Mouse (Mus musculus) forebrain, embryonic 16.5 days (tissue): ENCODE data around the gene Faap20. TPM values are rescaled to one million over a fixed set of nuclear protein-coding genes. Genes with fewer than 3 reads are reported as not detected.

Experiments
- ATAC-seq: fragments of 200-750 bp; cut with Nextera tagmentation; 2 replicates; pipeline ENCODE4 v1.8.0; 2017; ENCODE audit warnings: mild to moderate bottlenecking, moderate library complexity
- H3K27ac ChIP-seq: fragments of 300-500 bp; sonication (generic); 2 replicates; pipeline ENCODE4 v1.5.1; 2014; ENCODE audit warnings: low read length, control low read depth
- H3K27me3 ChIP-seq: fragments of 300-500 bp; sonication (generic); replicated peaks from 2 replicates; pipeline ENCODE4 v1.6.1; 2014; ENCODE audit warnings: low read length; ENCODE audit not compliant: control insufficient read depth, insufficient read depth
- H3K36me3 ChIP-seq: fragments of 300-500 bp; sonication (generic); 2 replicates; pipeline ENCODE4 v1.6.1; 2014; ENCODE audit not compliant: control insufficient read depth, insufficient read depth
- H3K4me1 ChIP-seq: fragments of 300-500 bp; sonication (generic); replicated peaks from 2 replicates; pipeline ENCODE4 v1.6.1; 2014; ENCODE audit warnings: low read length; ENCODE audit not compliant: control insufficient read depth, insufficient read depth
- H3K4me2 ChIP-seq: fragments of 300-500 bp; sonication (generic); 2 replicates; pipeline ENCODE4 v1.6.1; 2014; ENCODE audit warnings: mild to moderate bottlenecking, low read length, control low read depth
- H3K4me3 ChIP-seq: fragments of 300-500 bp; sonication (generic); replicated peaks from 2 replicates; pipeline ENCODE4 v1.5.1; 2014; ENCODE audit warnings: mild to moderate bottlenecking, low read length, control low read depth
- H3K9ac ChIP-seq: fragments of 300-500 bp; sonication (generic); replicated peaks from 2 replicates; pipeline ENCODE4 v1.6.1; 2014; ENCODE audit warnings: low read depth, low read length, control low read depth
- H3K9me3 ChIP-seq: fragments of 300-500 bp; sonication (generic); 2 replicates; pipeline ENCODE4 v1.6.1; 2016; ENCODE audit warnings: low read length; ENCODE audit not compliant: control insufficient read depth
- WGBS: fragments of 180-500 bp; shearing (Covaris S2); extraction: QIAGEN DNeasy Blood & Tissue Kit; methylation state at CpG from one replicate; pipeline ENCODE4 v1.1.7; 2014; 5-methylcytosine and 5-hydroxymethylcytosine counted together
- polyA plus RNA-seq: library from polyadenylated mRNA; unstranded; fragments of >200 nt; fragmentation: Nextera tagmentation; extraction: Ambion mirVana; gene quantifications from 2 replicates; pipeline ENCODE4 v1.2.1, GENCODE M21; 2015

The Faap20 gene
- polyA plus RNA-seq, 1 experiment from 2014 or later, result 79.4 TPM

- peak overlapping the region; percentile 48 for H3K9ac ChIP-seq
- 63% methylated on average over 12 of the region's 12 CpGs for WGBS
- no peak overlapping the region for H3K27ac ChIP-seq
- no peaks in the 10 kb centered on the region for H3K36me3 ChIP-seq
- no peak for ATAC-seq
- H3K4me2 ChIP-seq, result peak overlapping the region; percentile 97
- no peaks in the 10 kb centered on the region for H3K27me3 ChIP-seq
- peak overlapping the region; percentile 81 for H3K4me3 ChIP-seq
- H3K4me1 ChIP-seq, result peaks cover 69% of the 10 kb centered on the region
- no peaks in the 10 kb centered on the region for H3K9me3 ChIP-seq
Observed at GRCm38 (mm10) chr4:155219271-155220212, 30.1 kb upstream of the Faap20 start.

- peaks cover 59% of the 10 kb centered on the region for H3K4me1 ChIP-seq
- no peak for ATAC-seq
- H3K36me3 ChIP-seq, result no peaks in the 10 kb centered on the region
Observed at GRCm38 (mm10) chr4:155220213-155221100, 29.1 kb upstream of the Faap20 start.

GRCm38 (mm10) chr4:155221106-155221505, 28.5 kb upstream of the Faap20 start:
- peak overlapping the region; percentile 81 for H3K4me3 ChIP-seq
- ATAC-seq, result no peak
- H3K4me1 ChIP-seq, result peaks cover 53% of the 10 kb centered on the region
- H3K27me3 ChIP-seq, result no peaks in the 10 kb centered on the region; the same call in 1 of the 2 replicates
- H3K36me3 ChIP-seq, result no peaks in the 10 kb centered on the region
- WGBS, result 2% methylated on average over 7 of the region's 7 CpGs
- peak overlapping the region; percentile 97 for H3K4me2 ChIP-seq
- peak overlapping the region; percentile 91 for H3K9ac ChIP-seq
- no peaks in the 10 kb centered on the region for H3K9me3 ChIP-seq
- H3K27ac ChIP-seq, result peak overlapping the region; percentile 88

More at GRCm38 (mm10) chr4:155220213-155221100, 29.1 kb upstream of the Faap20 start:
- H3K4me2 ChIP-seq, result peak overlapping the region; percentile 97
- peak overlapping the region; percentile 81 for H3K4me3 ChIP-seq
- 2% methylated on average over 14 of the region's 14 CpGs for WGBS
- H3K27me3 ChIP-seq, result no peaks in the 10 kb centered on the region
- peak overlapping the region; percentile 11 for H3K27ac ChIP-seq
- H3K9ac ChIP-seq, result peak overlapping the region; percentile 91
- no peaks in the 10 kb centered on the region for H3K9me3 ChIP-seq

DNA sequence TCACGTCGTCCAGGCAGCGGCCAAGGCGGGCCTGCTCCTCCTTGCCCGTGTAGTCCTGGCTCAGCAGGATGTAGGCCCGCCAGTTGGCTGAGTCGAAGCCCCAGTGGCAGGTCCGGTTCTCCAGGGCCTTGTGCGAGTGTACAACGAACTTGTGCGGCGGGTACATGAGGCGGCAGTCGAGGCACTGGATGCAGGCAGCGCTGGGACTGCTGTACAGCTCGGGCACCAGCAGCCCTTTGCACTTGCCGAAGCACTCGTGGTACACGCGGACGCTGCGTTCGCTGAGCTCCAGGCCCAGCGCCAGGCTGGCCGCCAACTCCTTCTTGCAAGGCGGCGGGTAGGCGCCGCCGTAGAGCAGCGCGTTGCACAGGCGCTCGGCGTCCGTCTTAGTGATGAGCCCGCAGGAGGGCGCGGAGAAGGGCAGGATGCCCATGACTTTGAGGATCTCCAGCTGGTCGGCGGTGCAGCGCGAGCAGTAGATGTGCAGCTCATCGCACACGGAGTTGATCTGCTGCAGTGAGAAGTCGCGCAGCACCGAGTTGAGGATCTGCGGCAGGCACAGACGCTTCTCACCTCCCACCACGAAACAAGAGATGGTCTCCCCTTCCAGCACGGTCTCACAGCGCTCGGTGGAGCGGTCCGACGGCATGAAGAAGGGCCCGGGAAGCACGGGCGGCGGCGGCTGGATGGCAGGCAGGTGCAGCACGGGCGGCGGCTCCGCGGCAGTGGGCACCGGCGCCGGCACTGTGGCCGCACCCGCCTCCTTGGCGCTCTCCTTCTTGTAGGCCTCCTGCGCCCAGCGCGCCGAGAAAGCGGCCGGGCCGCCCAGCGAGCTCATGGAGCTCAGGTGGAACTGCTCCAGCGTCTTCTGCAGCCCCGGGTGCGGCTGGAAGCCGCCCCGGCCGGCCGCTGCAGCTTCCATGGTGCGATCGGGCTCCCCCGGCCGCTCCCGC, 27.7 kb upstream of the Faap20 start:
- ATAC-seq, result no peak
- Histone ChIP-seq H3K36me3 (no peaks in the 10 kb centered on the region), H3K4me3 (peak overlapping the region; percentile 81), H3K27me3 (no peaks in the 10 kb centered on the region; the same call in 1 of the 2 replicates), H3K27ac (peak overlapping the region; percentile 88), H3K9ac (peak overlapping the region; percentile 91), H3K4me1 (peaks cover 45% of the 10 kb centered on the region), H3K9me3 (no peaks in the 10 kb centered on the region), H3K4me2 (peak overlapping the region; percentile 97)
- WGBS, result under 1% methylated on average over 88 of the region's 93 CpGs

DNA sequence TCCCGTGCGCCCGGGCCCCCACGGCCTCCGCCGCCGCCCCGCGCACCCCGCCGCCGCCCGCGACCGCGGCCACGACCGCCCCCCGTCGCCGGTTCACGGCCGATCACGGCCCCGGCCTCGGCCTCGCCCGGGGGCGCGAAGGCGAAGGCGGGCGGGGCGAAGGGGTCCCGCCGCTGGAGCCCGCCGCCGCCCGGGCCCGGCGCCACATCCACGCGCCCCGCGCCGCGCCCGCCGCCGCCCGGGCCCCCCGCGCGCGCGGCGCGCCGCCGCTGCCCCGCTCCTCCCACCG, 27.1 kb upstream of the Faap20 start, which contains the start of gene Ski:
Gene Ski (minus strand): TSS at position 41 of the 289 bp plus-strand sequence.
- Histone ChIP-seq H3K36me3 (no peaks in the 10 kb centered on the region), H3K4me3 (peak within 1 kb of the TSS; percentile 81), H3K9me3 (no peaks in the 10 kb centered on the region), H3K4me1 (peaks cover 41% of the 10 kb centered on the region), H3K4me2 (peak within 1 kb of the TSS; percentile 97), H3K9ac (peak within 1 kb of the TSS; percentile 95), H3K27ac (peak within 1 kb of the TSS; percentile 94), H3K27me3 (no peaks in the 10 kb centered on the region; the same call in 1 of the 2 replicates)
- ATAC-seq, result no peak
- WGBS, result under 1% methylated on average over 21 of the region's 63 CpGs

GRCm38 (mm10) chr4:155222841-155223593, 26.6 kb upstream of the Faap20 start:
- peak overlapping the region; percentile 94 for H3K27ac ChIP-seq
- peak overlapping the region; percentile 81 for H3K4me3 ChIP-seq
- no peaks in the 10 kb centered on the region for H3K9me3 ChIP-seq
- H3K36me3 ChIP-seq, result no peaks in the 10 kb centered on the region
- peak overlapping the region; percentile 95 for H3K9ac ChIP-seq
- no peaks in the 10 kb centered on the region; the same call in 1 of the 2 replicates for H3K27me3 ChIP-seq
- H3K4me1 ChIP-seq, result peaks cover 36% of the 10 kb centered on the region
- H3K4me2 ChIP-seq, result peak overlapping the region; percentile 81
- ATAC-seq, result peak; percentile 99
- WGBS, result under 1% methylated on average over 63 of the region's 116 CpGs

DNA sequence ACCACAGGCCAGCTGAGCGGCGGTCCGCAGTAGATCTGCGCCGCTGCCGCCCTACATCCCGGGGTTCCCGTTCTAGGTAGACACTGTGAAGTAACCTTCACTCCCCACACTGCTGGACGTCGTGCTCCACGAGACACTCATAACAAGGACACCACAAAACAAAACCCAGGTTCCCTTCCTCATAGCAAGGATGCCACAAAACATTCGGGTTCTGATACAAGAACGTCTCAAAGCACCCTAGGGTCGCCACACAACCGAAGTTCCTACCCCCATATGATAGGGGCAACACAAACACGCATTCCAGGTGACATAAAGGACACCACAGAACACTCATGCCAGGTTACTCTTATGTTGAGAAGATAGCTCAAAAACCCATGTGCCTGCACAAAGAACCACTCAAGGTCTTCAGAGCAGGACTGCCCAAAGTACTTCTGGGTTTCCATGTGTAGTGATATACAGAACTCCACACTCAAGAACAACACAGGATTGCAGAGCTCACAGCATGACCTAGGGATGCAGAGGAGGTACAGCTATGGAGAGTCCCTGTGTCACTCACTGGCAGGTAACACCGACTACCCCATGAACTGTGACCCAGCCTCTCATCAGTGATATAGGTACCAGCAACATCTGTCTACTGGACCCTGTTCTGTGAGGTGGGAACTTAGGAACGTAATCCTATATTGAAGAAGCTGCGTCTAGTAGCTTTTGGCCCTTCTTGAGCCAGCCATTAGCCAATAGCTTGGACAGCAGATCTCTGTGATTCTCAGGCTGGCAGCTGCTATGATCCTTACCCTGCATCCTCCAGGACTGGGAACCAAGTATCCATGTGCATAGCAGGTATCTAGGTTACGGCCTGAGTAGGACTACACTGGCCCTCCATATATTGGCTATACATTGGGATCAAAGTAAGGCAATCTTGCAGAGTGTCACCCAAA, 25.7 kb upstream of the Faap20 start:
- H3K4me2 ChIP-seq, result peak overlapping the region; percentile 81
- WGBS, result 31% methylated on average over 20 of the region's 20 CpGs
- no peaks in the 10 kb centered on the region for H3K36me3 ChIP-seq
- no peak for ATAC-seq
- H3K27me3 ChIP-seq, result no peaks in the 10 kb centered on the region; the same call in 1 of the 2 replicates
- H3K4me3 ChIP-seq, result peak overlapping the region; percentile 81
- H3K4me1 ChIP-seq, result peaks cover 27% of the 10 kb centered on the region
- H3K9ac ChIP-seq, result peak overlapping the region; percentile 95
- H3K9me3 ChIP-seq, result no peaks in the 10 kb centered on the region
- H3K27ac ChIP-seq, result peak overlapping the region; percentile 94
